Mouse (Mus musculus): ENCODE measurements around the gene Pde3b. TPM values are rescaled to one million over a fixed set of nuclear protein-coding genes. Genes with fewer than 3 reads are reported as not detected.
"Not testable (repeated sequence)": the region's sequence is repeated elsewhere in the genome, so short reads cannot be mapped to it uniquely, and the experiment has no call there.

Gene Pde3b
- total RNA-seq (2021) = 1 to 10 TPM; 5.2 to 7.9 TPM
- long read RNA-seq, experiment 1, full-length matches to known transcripts = 3 of 7 reads
- long read RNA-seq, experiment 1, partial matches to known transcripts = 0 of 7 reads
- long read RNA-seq, experiment 1, other reads (novel, unspliced or antisense) = 4 of 7 reads
- long read RNA-seq, experiment 2, full-length matches to known transcripts = 2 of 6 reads
- long read RNA-seq, experiment 2, partial matches to known transcripts = 1 of 6 reads
- long read RNA-seq, experiment 2, other reads (novel, unspliced or antisense) = 3 of 6 reads

- intact Hi-C loops (cut with DNase I) = loop anchor here (5.0 kb wide), 2 partner anchors 122 to 137 kb away; partner anchors contain the start of gene Psma1
- peak; percentile 75 to 83 for DNase-seq
These were observed at the start of gene Pde3b for GRCm38 (mm10) chr7:114414421-114415335. Gene Pde3b, plus strand, starts transcription at chr7:114415281.

GRCm38 (mm10) chr7:114402130-114402529, 13.0 kb upstream of the Pde3b start:
- intact Hi-C loops (cut with DNase I) = no loop called here
- DNase-seq = no peak

- intact Hi-C loops (cut with DNase I) = loop anchor here (5.0 kb wide), 2 partner anchors 123 to 138 kb away; partner anchors contain the start of gene Psma1
- peak; percentile 60 to 64 for DNase-seq
These were observed 397 bp downstream of the Pde3b start for GRCm38 (mm10) chr7:114415336-114416020.

- DNase-seq = peak; percentile 39 to 40
- intact Hi-C loops (cut with DNase I) = loop anchor here (5.0 kb wide), 2 partner anchors 124 to 139 kb away; partner anchors contain the start of gene Psma1
These were observed 1.2 kb downstream of the Pde3b start for GRCm38 (mm10) chr7:114416021-114416845.

- DNase-seq = not testable (repeated sequence)
- intact Hi-C loops (cut with DNase I) = loop anchor here (5.0 kb wide), 2 partner anchors 127 to 142 kb away; partner anchors contain the start of gene Psma1
These were observed 4.2 kb downstream of the Pde3b start for GRCm38 (mm10) chr7:114419331-114419730.

- intact Hi-C loops (cut with DNase I) = no loop called here
- no peak for DNase-seq
These were observed 5.8 kb downstream of the Pde3b start for GRCm38 (mm10) chr7:114420918-114421317.

GRCm38 (mm10) chr7:114422224-114422623, 7.1 kb downstream of the Pde3b start:
- intact Hi-C loops (cut with DNase I) = no loop called here

GRCm38 (mm10) chr7:114429768-114430167, 14.7 kb downstream of the Pde3b start:
- no peak for DNase-seq
- intact Hi-C loops (cut with DNase I) = no loop called here

More at GRCm38 (mm10) chr7:114422224-114422623, 7.1 kb downstream of the Pde3b start:
- no peak for DNase-seq

GRCm38 (mm10) chr7:114431966-114432365, 16.9 kb downstream of the Pde3b start:
- DNase-seq = no peak
- intact Hi-C loops (cut with DNase I) = no loop called here

GRCm38 (mm10) chr7:114439726-114440125, 24.6 kb downstream of the Pde3b start:
- no peak for DNase-seq
- intact Hi-C loops (cut with DNase I) = no loop called here

GRCm38 (mm10) chr7:114440494-114440893, 25.4 kb downstream of the Pde3b start:
- DNase-seq = no peak
- intact Hi-C loops (cut with DNase I) = no loop called here

GRCm38 (mm10) chr7:114452876-114453275, 37.8 kb downstream of the Pde3b start:
- DNase-seq = no peak
- intact Hi-C loops (cut with DNase I) = no loop called here

- intact Hi-C loops (cut with DNase I) = no loop called here
- no peak for DNase-seq
These were observed 38.4 kb downstream of the Pde3b start for GRCm38 (mm10) chr7:114453300-114453990.

- intact Hi-C loops (cut with DNase I) = no loop called here
- no peak for DNase-seq
These were observed 39.8 kb downstream of the Pde3b start for GRCm38 (mm10) chr7:114454858-114455257.

- DNase-seq = no peak
These were observed 41.8 kb downstream of the Pde3b start for GRCm38 (mm10) chr7:114456904-114457303.

GRCm38 (mm10) chr7:114459909-114460308, 44.8 kb downstream of the Pde3b start:
- DNase-seq = no peak
- intact Hi-C loops (cut with DNase I) = no loop called here

More at GRCm38 (mm10) chr7:114456904-114457303, 41.8 kb downstream of the Pde3b start:
- intact Hi-C loops (cut with DNase I) = no loop called here

GRCm38 (mm10) chr7:114461727-114462126, 46.6 kb downstream of the Pde3b start:
- intact Hi-C loops (cut with DNase I) = no loop called here
- DNase-seq = no peak

GRCm38 (mm10) chr7:114466358-114466757, 51.3 kb downstream of the Pde3b start:
- no peak for DNase-seq
- intact Hi-C loops (cut with DNase I) = no loop called here

- intact Hi-C loops (cut with DNase I) = no loop called here
- no peak for DNase-seq
These were observed 57.4 kb downstream of the Pde3b start for GRCm38 (mm10) chr7:114472471-114472870.
